Mouse (Mus musculus) gastrocnemius, adult 18-20 months (tissue): ENCODE measurements around the gene Nr1h3. TPM values are rescaled to one million over a fixed set of nuclear protein-coding genes. Genes with fewer than 3 reads are reported as not detected.

Experiments
- DNase-seq: peaks from one replicate; pipeline ENCODE4 v3.0.0; 2021; ENCODE audit warnings: low spot score
- long read RNA-seq, 2 experiments: library from polyadenylated mRNA; stranded (forward); transcript quantifications; one replicate each; pipeline ENCODE4 v2.0.0; 2021
- total RNA-seq, 2 experiments: library from RNA; stranded (reverse); gene quantifications; 2 replicates each; pipeline ENCODE4 v1.2.3; 2021

Nr1h3 gene
- 10 to 100 TPM; 22.2 to 24.1 TPM for total RNA-seq
- long read RNA-seq, experiment 1, transcript Nr1h3-202 (10 exons, 1,738 nt): major isoform, 18 of 48 reads
- long read RNA-seq, experiment 1, transcript Nr1h3-201 (10 exons, 1,802 nt): minor isoform, 9 of 48 reads
- long read RNA-seq, experiment 1, partial matches to known transcripts: 3 of 48 reads
- long read RNA-seq, experiment 1, other reads (novel, unspliced or antisense): 16 of 48 reads
- long read RNA-seq, experiment 2, transcript Nr1h3-202 (10 exons, 1,738 nt): major isoform, 17 of 36 reads
- long read RNA-seq, experiment 2, transcript Nr1h3-201 (10 exons, 1,802 nt): minor isoform, 8 of 36 reads
- long read RNA-seq, experiment 2, partial matches to known transcripts: 5 of 36 reads
- long read RNA-seq, experiment 2, other reads (novel, unspliced or antisense): 5 of 36 reads

GRCm38 (mm10) chr2:91202222-91202971 lies at the start of gene Nr1h3, which contains the start of gene Acp2:
TSS of gene Nr1h3 (minus strand) at chr2:91202834.
TSS of gene Acp2 (plus strand) at chr2:91202885.
- DNase-seq: peak; percentile 95

GRCm38 (mm10) chr2:91252001-91252400 lies 49.4 kb upstream of the Nr1h3 start:
- DNase-seq: no peak

- DNase-seq: no peak
Observed at GRCm38 (mm10) chr2:91248366-91248765, 45.7 kb upstream of the Nr1h3 start.

GRCm38 (mm10) chr2:91244557-91245228 lies 42.1 kb upstream of the Nr1h3 start:
- DNase-seq: no peak

GRCm38 (mm10) chr2:91243416-91243815 lies 40.8 kb upstream of the Nr1h3 start:
- DNase-seq: no peak

- DNase-seq: no peak
Observed at GRCm38 (mm10) chr2:91242547-91242946, 39.9 kb upstream of the Nr1h3 start.

GRCm38 (mm10) chr2:91237511-91238080 lies 35.0 kb upstream of the Nr1h3 start:
- peak; percentile 27 for DNase-seq

GRCm38 (mm10) chr2:91236601-91237510 lies 34.2 kb upstream of the Nr1h3 start, which contains the start of gene Ddb2:
TSS of gene Ddb2 (minus strand) at chr2:91236982.
- peak; percentile 90 for DNase-seq

- no peak for DNase-seq
Observed at GRCm38 (mm10) chr2:91229735-91230134, 27.1 kb upstream of the Nr1h3 start.

GRCm38 (mm10) chr2:91223614-91224013 lies 21.0 kb upstream of the Nr1h3 start:
- DNase-seq: no peak

- DNase-seq: no peak
Observed at GRCm38 (mm10) chr2:91220501-91220900, 17.9 kb upstream of the Nr1h3 start.

GRCm38 (mm10) chr2:91217032-91217431 lies 14.4 kb upstream of the Nr1h3 start:
- no peak for DNase-seq

GRCm38 (mm10) chr2:91213311-91213710 lies 10.7 kb upstream of the Nr1h3 start:
- DNase-seq: no peak

GRCm38 (mm10) chr2:91206254-91206775 lies 3.7 kb upstream of the Nr1h3 start:
- DNase-seq: no peak

- DNase-seq: no peak
Observed at GRCm38 (mm10) chr2:91202972-91203656, 480 bp upstream of the Nr1h3 start.

- no peak for DNase-seq
Observed at GRCm38 (mm10) chr2:91198888-91199287, 3.7 kb downstream of the Nr1h3 start.

GRCm38 (mm10) chr2:91196577-91197001 lies 6.0 kb downstream of the Nr1h3 start:
- DNase-seq: no peak

- peak; percentile 92 for DNase-seq
Observed at GRCm38 (mm10) chr2:91194624-91195332, 7.9 kb downstream of the Nr1h3 start.

- DNase-seq: no peak
Observed at GRCm38 (mm10) chr2:91190501-91190900, 12.1 kb downstream of the Nr1h3 start.
